ENCODE assay signal across 18 mouse cellular contexts in the genomic region with DNA sequence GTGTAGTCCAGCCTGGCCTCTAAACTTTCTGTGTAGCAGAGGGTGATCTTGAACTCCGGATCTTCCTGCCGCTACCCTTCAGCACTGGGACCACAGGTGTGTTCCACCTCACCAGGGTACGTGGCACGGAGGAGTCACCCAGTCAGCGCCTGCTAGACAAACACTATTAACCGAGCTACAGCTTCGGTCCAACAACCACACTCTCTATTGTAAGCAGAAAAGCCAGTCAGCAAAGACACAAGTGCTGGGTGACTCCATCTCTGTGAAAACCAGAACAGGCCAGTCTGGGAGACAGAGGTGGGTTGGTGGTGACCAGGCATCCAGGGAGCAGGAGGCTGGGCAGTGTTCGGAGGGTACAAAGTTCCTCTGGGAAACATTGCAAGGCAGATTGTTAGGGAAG. TPM values are rescaled to one million over a fixed set of nuclear protein-coding genes. Genes with fewer than 3 reads are reported as not detected.
"Had no signal": no experiment of that assay in that cellular context is flagged by ENCODE, and none has a peak within 500 bp of the region (broad histone marks: within the 10 kb centered on the region; RNA-seq: fewer than 3 reads in every experiment).

No protein-coding gene starts in this region.

- DNase-seq: lung, adult 2 months; lung, postnatal 36 days; midbrain, embryonic 14.5 days; thymus, adult 18-20 months; thymus, postnatal 25 days had no signal

- H3K27ac ChIP-seq: hindbrain, postnatal 0 days; layer of hippocampus, adult 2 months; liver, embryonic 15.5 days; neural tube, embryonic 12.5 days had no signal

- H3K36me3 ChIP-seq: liver, embryonic 15.5 days; neural tube, embryonic 12.5 days had no signal

- H3K4me2 ChIP-seq: liver, embryonic 11.5 days; liver, embryonic 15.5 days; neural tube, embryonic 12.5 days had no signal

- H3K4me3 ChIP-seq: layer of hippocampus, adult 2 months; liver, embryonic 15.5 days; neural tube, embryonic 12.5 days had no signal

- H3K9me3 ChIP-seq: liver, embryonic 15.5 days; neural tube, embryonic 12.5 days had no signal

- H3K9ac ChIP-seq: liver, embryonic 15.5 days; neural tube, embryonic 12.5 days had no signal

- ATAC-seq: hindbrain, postnatal 0 days; lung, postnatal 0 days had no signal

- H3K4me1 ChIP-seq: liver, embryonic 15.5 days had no signal

RNA-seq across cellular contexts. Expression of a gene that starts 10.5 kb away (rescaled TPM):
- total RNA-seq: layer of hippocampus, adult 2 months; layer of hippocampus, postnatal 10 days; left cerebral cortex, postnatal 36 days; megakaryocyte progenitor cell, adult 5-6 weeks; monocyte, adult 5-6 weeks; neutrophil, adult 5-6 weeks had no signal
- polyA plus RNA-seq: hindbrain, postnatal 0 days; midbrain, embryonic 14.5 days; neural tube, embryonic 12.5 days had no signal

RNA-seq across cellular contexts. Expression of a gene that starts 44.1 kb away (rescaled TPM):
- total RNA-seq: hindbrain, postnatal 0 days; layer of hippocampus, adult 2 months; layer of hippocampus, postnatal 10 days; megakaryocyte progenitor cell, adult 5-6 weeks; monocyte, adult 5-6 weeks; neutrophil, adult 5-6 weeks had no signal
- polyA plus RNA-seq: hindbrain, postnatal 0 days; limb, embryonic 14.5 days; lung, adult 2 months; lung, postnatal 0 days; midbrain, embryonic 14.5 days; urinary bladder, adult 2 months had no signal

RNA-seq across cellular contexts. Expression of a gene that starts 55.3 kb away (rescaled TPM):
- total RNA-seq: hindbrain, postnatal 0 days; layer of hippocampus, postnatal 10 days; left cerebral cortex, postnatal 36 days had no signal
- polyA plus RNA-seq: liver, embryonic 11.5 days had no signal
